Mouse (Mus musculus) forebrain, embryonic 14.5 days (tissue): ENCODE data around the gene B4galnt2. TPM values are rescaled to one million over a fixed set of nuclear protein-coding genes. Genes with fewer than 3 reads are reported as not detected.

Experiments used
- ATAC-seq: fragments of 200-750 bp; cut with Nextera tagmentation; 2 replicates; pipeline ENCODE4 v1.8.0; 2017; ENCODE audit warnings: mild to moderate bottlenecking, moderate library complexity
- DNase-seq: peaks from one replicate; pipeline ENCODE4 v3.0.0-alpha.2; 2015; ENCODE audit warnings: low spot score
- H3K27ac ChIP-seq: fragments of 300-500 bp; sonication (generic); 2 replicates; pipeline ENCODE4 v1.5.1; 2014; ENCODE audit warnings: low read depth, mild to moderate bottlenecking, control low read depth, low read length, moderate library complexity
- H3K27me3 ChIP-seq: fragments of 300-500 bp; sonication (generic); replicated peaks from 2 replicates; pipeline ENCODE4 v1.6.1; 2014; ENCODE audit warnings: low read length, control low read depth, mixed read lengths; ENCODE audit not compliant: control insufficient read depth, insufficient read depth
- H3K36me3 ChIP-seq: fragments of 300-500 bp; sonication (generic); 2 replicates; pipeline ENCODE4 v1.6.1; 2014; ENCODE audit warnings: low read length, control low read depth; ENCODE audit not compliant: control insufficient read depth, insufficient read depth
- H3K4me1 ChIP-seq: fragments of 300-500 bp; sonication (generic); 2 replicates; pipeline ENCODE4 v1.6.1; 2014; ENCODE audit warnings: antibody characterized with exemption, low read length, control low read depth; ENCODE audit not compliant: control insufficient read depth, insufficient read depth
- H3K4me2 ChIP-seq: fragments of 300-500 bp; sonication (generic); 2 replicates; pipeline ENCODE4 v1.6.1; 2014; ENCODE audit warnings: mild to moderate bottlenecking, control low read depth, low read length
- H3K4me3 ChIP-seq: fragments of 300-500 bp; sonication (generic); 2 replicates; pipeline ENCODE4 v1.5.1; 2014; ENCODE audit warnings: low read depth, low read length, control low read depth
- H3K9ac ChIP-seq: fragments of 300-500 bp; sonication (generic); 2 replicates; pipeline ENCODE4 v1.6.1; 2014; ENCODE audit warnings: mild to moderate bottlenecking, low read length, control low read depth, moderate library complexity
- H3K9me3 ChIP-seq: fragments of 300-500 bp; sonication (generic); replicated peaks from 2 replicates; pipeline ENCODE4 v1.6.1; 2016; ENCODE audit warnings: low read length, control low read depth, mixed read lengths; ENCODE audit not compliant: control insufficient read depth
- WGBS: fragments of 180-500 bp; shearing (Covaris S2); extraction: QIAGEN DNeasy Blood & Tissue Kit; methylation state at CpG from one replicate; pipeline ENCODE4 v1.1.7; 2014; 5-methylcytosine and 5-hydroxymethylcytosine counted together
- polyA plus RNA-seq: library from polyadenylated mRNA; unstranded; fragments of >200 nt; fragmentation: Nextera tagmentation; extraction: Ambion mirVana; gene quantifications from 2 replicates; pipeline ENCODE4 v1.2.1, GENCODE M21; 2014

B4galnt2 gene
- polyA plus RNA-seq, 1 experiment from 2014 or later = not detected

DNA sequence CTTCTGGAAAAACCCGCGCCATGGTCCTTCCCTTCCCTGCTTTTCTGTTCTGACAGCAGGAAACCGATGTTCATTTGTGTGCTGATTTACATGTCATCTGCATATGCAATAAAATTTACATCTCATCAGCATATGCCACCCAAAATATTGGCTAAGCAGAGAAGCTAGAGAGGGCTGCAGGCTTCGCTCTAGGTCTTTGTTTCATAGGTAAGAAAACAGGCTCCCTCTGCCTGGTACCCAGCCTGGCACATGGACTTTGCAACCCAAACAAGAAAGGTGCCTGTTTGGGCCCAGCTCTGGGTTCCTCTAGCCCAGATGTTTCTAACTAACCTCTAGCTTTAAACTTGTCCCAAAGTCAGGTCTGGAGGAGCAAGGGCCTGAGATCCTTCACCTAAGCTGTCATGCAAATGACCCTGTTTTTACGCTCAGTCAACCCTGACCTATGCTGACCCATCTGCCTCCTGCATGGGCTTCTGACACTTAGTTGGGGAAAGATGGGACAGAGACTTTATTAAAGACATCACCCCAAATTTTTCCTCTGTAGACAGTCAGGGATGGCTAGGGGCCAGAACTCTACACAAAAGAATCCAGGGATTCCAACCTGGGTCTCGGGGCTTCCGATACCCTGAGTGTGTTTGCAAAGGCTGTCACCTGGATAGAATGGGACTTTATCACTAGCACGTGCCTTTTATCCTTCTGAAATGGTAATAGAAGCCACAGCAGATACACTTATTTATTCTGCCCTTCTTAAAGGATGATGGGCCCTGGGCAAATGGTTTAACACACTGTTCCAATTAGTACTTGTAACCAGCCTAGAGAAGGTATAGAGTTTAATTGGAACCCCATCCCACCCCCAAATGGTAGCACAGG is 75.5 kb downstream of the B4galnt2 start:
- Histone ChIP-seq H3K27me3 (peaks cover 27% of the 10 kb centered on the region), H3K27ac (no peak overlapping the region), H3K4me2 (no peak overlapping the region), H3K4me1 (peaks cover 3% of the 10 kb centered on the region), H3K36me3 (no peaks in the 10 kb centered on the region), H3K9me3 (no peaks in the 10 kb centered on the region), H3K4me3 (no peak overlapping the region), H3K9ac (no peak overlapping the region)
- no peak for ATAC-seq
- 60% methylated on average over 8 of the region's 8 CpGs for WGBS
- peak; percentile 68 for DNase-seq

DNA sequence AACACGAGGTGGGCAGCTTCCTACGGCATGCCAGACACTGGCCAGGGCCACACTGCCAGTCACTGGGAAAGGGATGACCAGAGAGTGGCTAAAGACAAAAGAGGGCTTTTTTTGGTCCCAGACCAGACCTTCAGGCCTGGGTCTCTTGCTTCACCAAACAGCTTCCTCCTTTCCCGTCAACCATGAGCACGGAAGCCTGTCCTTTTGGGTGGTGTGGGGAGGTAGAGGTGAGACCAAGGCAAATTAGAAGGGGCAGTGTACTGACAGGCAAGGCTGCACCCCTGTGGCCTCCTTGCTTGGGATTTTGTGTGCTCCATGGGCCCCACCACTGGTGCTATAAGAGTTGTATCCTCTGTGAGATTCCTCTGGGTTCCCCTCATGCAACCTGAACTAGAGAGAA is 76.1 kb downstream of the B4galnt2 start:
- no peak overlapping the region for H3K4me2 ChIP-seq
- WGBS = 86% methylated on average over 4 of the region's 4 CpGs
- no peaks in the 10 kb centered on the region for H3K9me3 ChIP-seq
- ATAC-seq = no peak
- no peak for DNase-seq
- no peak overlapping the region for H3K9ac ChIP-seq
- no peaks in the 10 kb centered on the region for H3K36me3 ChIP-seq
- H3K4me3 ChIP-seq = no peak overlapping the region
- no peak overlapping the region for H3K27ac ChIP-seq
- peaks cover 29% of the 10 kb centered on the region for H3K27me3 ChIP-seq
- H3K4me1 ChIP-seq = peaks cover 3% of the 10 kb centered on the region

DNA sequence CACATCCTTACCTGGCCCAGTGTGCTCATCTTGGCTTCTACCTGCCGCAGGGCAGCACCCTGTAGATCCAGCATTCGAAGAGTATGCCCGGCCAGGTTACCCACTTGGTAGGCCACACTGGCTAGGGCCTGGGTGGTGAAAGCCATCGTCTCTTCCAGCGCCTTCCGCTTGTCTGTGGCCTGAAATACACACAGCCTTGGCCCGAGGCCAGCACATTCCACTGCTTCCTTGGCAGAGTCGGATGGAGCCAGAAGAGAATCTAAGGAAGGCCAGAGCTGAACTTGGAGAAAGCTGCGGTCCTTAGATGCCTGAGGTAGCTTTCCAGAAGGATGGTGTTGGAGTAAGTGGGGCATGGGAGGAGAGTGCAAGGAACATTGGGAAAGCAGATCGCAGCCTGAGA is 77.6 kb downstream of the B4galnt2 start, which contains the start of gene Gngt2:
Gngt2 (plus strand) TSS at position 158 of the 400 bp plus-strand sequence.
- H3K4me3 ChIP-seq = no peak within 1 kb of the TSS
- DNase-seq (peak; percentile 68), ATAC-seq (no peak)
- no peaks in the 10 kb centered on the region for H3K9me3 ChIP-seq
- WGBS = 57% methylated on average over 10 of the region's 10 CpGs
- H3K9ac ChIP-seq = no peak within 1 kb of the TSS
- H3K36me3 ChIP-seq = no peaks in the 10 kb centered on the region
- peaks cover 3% of the 10 kb centered on the region for H3K4me1 ChIP-seq
- no peak within 1 kb of the TSS for H3K4me2 ChIP-seq
- peaks cover 44% of the 10 kb centered on the region for H3K27me3 ChIP-seq
- no peak within 1 kb of the TSS for H3K27ac ChIP-seq

DNA sequence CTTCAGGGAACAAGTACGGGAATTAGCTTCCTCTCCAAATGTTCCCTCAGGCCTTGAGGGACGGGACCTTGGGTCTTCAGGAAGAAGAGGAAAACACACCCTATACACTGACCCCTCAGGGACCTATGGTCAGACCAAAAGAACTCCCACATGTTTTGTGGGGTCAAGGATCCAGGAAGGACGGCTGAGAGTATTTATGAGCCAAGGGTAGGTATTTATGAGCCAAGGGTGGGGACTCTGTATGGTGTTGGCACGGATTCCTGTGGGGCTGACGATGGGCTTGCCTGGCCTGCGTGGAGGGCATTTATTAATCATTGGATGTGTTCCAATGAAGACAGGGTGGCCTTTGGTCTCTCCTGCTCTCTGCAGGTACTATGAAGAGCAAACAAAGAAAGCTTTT is 78.3 kb downstream of the B4galnt2 start:
- ATAC-seq = no peak
- no peak overlapping the region for H3K9ac ChIP-seq
- DNase-seq = no peak
- peaks cover 3% of the 10 kb centered on the region for H3K4me1 ChIP-seq
- H3K27ac ChIP-seq = no peak overlapping the region
- no peaks in the 10 kb centered on the region for H3K36me3 ChIP-seq
- no peaks in the 10 kb centered on the region for H3K9me3 ChIP-seq
- peaks cover 46% of the 10 kb centered on the region for H3K27me3 ChIP-seq
- H3K4me3 ChIP-seq = no peak overlapping the region
- H3K4me2 ChIP-seq = no peak overlapping the region
- 57% methylated on average over 6 of the region's 6 CpGs for WGBS

DNA sequence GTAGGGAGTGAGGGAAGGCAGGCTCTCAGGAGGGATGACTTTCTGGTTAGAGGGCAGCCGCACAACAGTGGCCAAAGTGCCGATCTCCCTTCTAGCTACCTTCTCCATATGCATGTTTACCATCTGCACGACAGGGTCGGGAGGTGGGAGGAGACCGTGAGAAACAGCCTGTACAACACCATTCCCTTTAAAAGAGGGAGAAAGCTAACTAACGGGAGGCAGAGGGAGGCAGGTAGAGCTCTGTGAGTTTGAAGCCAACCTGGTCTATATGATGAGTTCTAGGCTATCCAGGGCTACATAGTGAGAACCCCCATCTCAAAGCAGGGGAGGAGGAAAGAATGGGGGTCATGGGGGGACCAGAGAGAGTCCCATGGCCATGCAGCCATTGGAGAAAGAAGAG is 78.9 kb downstream of the B4galnt2 start:
- WGBS = 53% methylated on average over 6 of the region's 6 CpGs
- Histone ChIP-seq H3K4me2 (no peak overlapping the region), H3K9ac (no peak overlapping the region), H3K27ac (no peak overlapping the region), H3K27me3 (peaks cover 52% of the 10 kb centered on the region), H3K9me3 (no peaks in the 10 kb centered on the region), H3K36me3 (no peaks in the 10 kb centered on the region), H3K4me3 (no peak overlapping the region), H3K4me1 (peaks cover 5% of the 10 kb centered on the region)
- ATAC-seq (no peak), DNase-seq (no peak)

DNA sequence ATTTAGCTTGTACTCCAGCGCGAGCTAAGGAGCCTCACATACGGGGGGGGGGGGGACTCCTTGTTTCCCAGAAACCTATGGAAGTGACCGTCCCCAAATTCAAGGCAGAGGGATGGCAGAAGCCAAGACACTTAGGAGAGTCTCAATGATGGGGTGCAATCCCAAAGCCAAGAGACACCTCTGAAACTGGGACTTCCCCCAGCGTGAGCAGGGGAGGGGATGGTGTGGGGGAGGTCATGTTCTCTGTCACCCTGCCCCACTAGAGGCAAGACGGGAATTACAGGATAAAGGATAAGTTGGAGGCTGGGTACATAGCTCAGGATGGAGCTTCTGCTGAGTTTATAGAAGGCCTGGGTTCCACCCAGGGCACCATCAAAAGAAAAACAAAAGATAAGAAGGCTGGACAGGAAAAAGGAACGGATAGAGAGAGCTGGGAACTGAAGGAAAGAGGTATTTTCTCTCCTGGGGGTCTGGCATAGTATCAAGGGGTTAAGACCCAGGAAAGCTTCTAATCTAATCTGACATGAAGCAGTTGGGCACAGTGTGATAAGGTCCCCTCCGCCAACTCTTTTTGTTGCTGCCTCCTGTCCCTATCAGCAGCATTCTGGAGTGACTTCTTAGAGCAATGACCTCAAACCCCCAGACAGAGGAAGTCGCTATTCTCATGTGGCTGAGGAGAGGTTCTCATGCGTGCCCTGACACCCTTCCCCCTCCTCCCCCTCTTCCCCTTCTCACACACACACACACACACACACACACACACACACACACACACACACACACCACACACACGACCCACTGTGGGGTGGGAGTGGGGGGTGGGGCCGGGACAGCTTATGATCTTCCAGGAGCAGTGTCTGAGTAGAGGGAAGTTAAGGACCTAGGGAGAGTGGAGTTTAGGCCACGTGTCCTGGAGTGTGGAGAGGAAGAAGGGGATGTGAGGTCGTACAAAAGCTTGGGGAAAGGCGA is 79.7 kb downstream of the B4galnt2 start:
- peaks cover 60% of the 10 kb centered on the region for H3K27me3 ChIP-seq
- no peaks in the 10 kb centered on the region for H3K9me3 ChIP-seq
- no peak overlapping the region for H3K27ac ChIP-seq
- ATAC-seq = no peak
- H3K4me1 ChIP-seq = peaks cover 7% of the 10 kb centered on the region
- no peak for DNase-seq
- WGBS = 20% methylated on average over 15 of the region's 15 CpGs
- no peak overlapping the region for H3K4me2 ChIP-seq
- no peak overlapping the region for H3K9ac ChIP-seq
- no peak overlapping the region for H3K4me3 ChIP-seq
- no peaks in the 10 kb centered on the region for H3K36me3 ChIP-seq

- no peak for ATAC-seq
- Histone ChIP-seq H3K27me3 (peaks cover 68% of the 10 kb centered on the region), H3K4me3 (no peak overlapping the region), H3K9ac (no peak overlapping the region), H3K36me3 (no peaks in the 10 kb centered on the region), H3K9me3 (no peaks in the 10 kb centered on the region), H3K4me1 (peaks cover 7% of the 10 kb centered on the region), H3K27ac (no peak overlapping the region), H3K4me2 (no peak overlapping the region)
- 4% methylated on average over 22 of the region's 22 CpGs for WGBS
- DNase-seq = no peak
Measured at GRCm38 (mm10) chr11:95834143-95834667, 80.5 kb downstream of the B4galnt2 start.

DNA sequence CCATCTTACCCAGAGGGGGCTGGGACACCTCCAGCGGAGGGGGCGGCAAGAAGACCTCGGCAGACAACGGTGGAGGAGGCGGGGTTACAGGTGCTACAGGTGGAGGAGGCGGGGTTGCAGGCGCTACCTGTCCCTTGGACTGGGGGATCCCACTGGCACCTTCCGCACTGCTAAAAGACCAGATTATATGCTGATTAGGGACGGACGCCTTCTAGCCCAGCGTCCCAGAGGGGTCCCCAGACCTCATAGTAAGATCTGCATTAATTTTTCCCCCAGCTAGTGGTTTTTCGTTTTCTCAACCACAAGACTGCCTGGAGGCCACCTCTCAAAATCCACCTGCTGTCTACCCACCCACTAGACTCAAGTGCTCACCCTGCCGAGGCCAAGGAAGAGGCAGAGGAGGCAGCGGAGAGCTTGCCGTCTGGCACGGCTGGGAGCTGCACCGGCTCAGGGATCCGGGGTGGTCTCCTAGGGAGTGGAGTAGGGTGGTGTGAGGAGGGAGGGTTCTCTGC is 81.0 kb downstream of the B4galnt2 start:
- H3K27ac ChIP-seq = no peak overlapping the region
- no peak overlapping the region for H3K4me3 ChIP-seq
- H3K9ac ChIP-seq = no peak overlapping the region
- H3K4me1 ChIP-seq = peaks cover 7% of the 10 kb centered on the region
- no peaks in the 10 kb centered on the region for H3K36me3 ChIP-seq
- no peak overlapping the region for H3K4me2 ChIP-seq
- H3K27me3 ChIP-seq = peaks cover 73% of the 10 kb centered on the region
- H3K9me3 ChIP-seq = no peaks in the 10 kb centered on the region
- ATAC-seq = no peak
- no peak for DNase-seq
- 6% methylated on average over 18 of the region's 18 CpGs for WGBS
